Mouse (Mus musculus) layer of hippocampus, adult 9-11 months (tissue): Measurements from ENCODE around the gene Slc25a39.

Experiments
- DNase-seq: peaks from one replicate; pipeline ENCODE4 v3.0.0; 2022

Slc25a39 gene

GRCm38 (mm10) chr11:102407834-102408215 is at the start of gene Slc25a39:
Gene Slc25a39, minus strand, starts transcription at chr11:102407946.
- DNase-seq = no peak

- DNase-seq = peak; percentile 45
These were observed 48.1 kb upstream of the Slc25a39 start for GRCm38 (mm10) chr11:102455740-102456396.

GRCm38 (mm10) chr11:102453131-102453530 is 45.4 kb upstream of the Slc25a39 start:
- no peak for DNase-seq

GRCm38 (mm10) chr11:102449043-102450008 is 41.6 kb upstream of the Slc25a39 start:
- DNase-seq = peak; percentile 52

GRCm38 (mm10) chr11:102448327-102448726 is 40.6 kb upstream of the Slc25a39 start:
- DNase-seq = peak; percentile 54

- DNase-seq = peak; percentile 52
These were observed 39.8 kb upstream of the Slc25a39 start, which contains the start of gene Fam171a2 for GRCm38 (mm10) chr11:102447497-102447896. Gene Fam171a2, minus strand, starts transcription at chr11:102447682.

GRCm38 (mm10) chr11:102446581-102447461 is 39.1 kb upstream of the Slc25a39 start:
- DNase-seq = no peak

GRCm38 (mm10) chr11:102445891-102446361 is 38.2 kb upstream of the Slc25a39 start:
- DNase-seq = no peak

GRCm38 (mm10) chr11:102445264-102445890 is 37.6 kb upstream of the Slc25a39 start:
- no peak for DNase-seq

GRCm38 (mm10) chr11:102444781-102445180 is 37.0 kb upstream of the Slc25a39 start:
- no peak for DNase-seq

GRCm38 (mm10) chr11:102444321-102444720 is 36.6 kb upstream of the Slc25a39 start:
- no peak for DNase-seq

- no peak for DNase-seq
These were observed 36.0 kb upstream of the Slc25a39 start for GRCm38 (mm10) chr11:102443740-102444139.

- no peak for DNase-seq
These were observed 34.3 kb upstream of the Slc25a39 start for GRCm38 (mm10) chr11:102442089-102442488.

- no peak for DNase-seq
These were observed 33.7 kb upstream of the Slc25a39 start for GRCm38 (mm10) chr11:102441434-102441833.

GRCm38 (mm10) chr11:102440255-102440654 is 32.5 kb upstream of the Slc25a39 start:
- no peak for DNase-seq

- DNase-seq = peak; percentile 61
These were observed 31.6 kb upstream of the Slc25a39 start for GRCm38 (mm10) chr11:102439093-102440082.

GRCm38 (mm10) chr11:102438212-102439092 is 30.7 kb upstream of the Slc25a39 start:
- DNase-seq = peak; percentile 72

GRCm38 (mm10) chr11:102437120-102438061 is 29.6 kb upstream of the Slc25a39 start:
- DNase-seq = peak; percentile 78

GRCm38 (mm10) chr11:102436471-102436790 is 28.7 kb upstream of the Slc25a39 start:
- no peak for DNase-seq
